Mouse (Mus musculus): ENCODE measurements at regions not wholly inside any gene's neighbourhood (a gene's known extent, or its start where the extent isn't known, plus 50 kb on each side); places are given as distances from the start of the nearest gene placed in this dataset.
A peak's percentile ranks its signal among the peaks of the same experiment; 100 is the strongest.

- Histone ChIP-seq H3K4me1 (no peaks in the 10 kb centered on the region), H3K27me3 (ENCODE audit: poor library complexity, severe bottlenecking) (no peaks in the 10 kb centered on the region), H3K36me3 (replicated peaks) (no peaks in the 10 kb centered on the region), H3K27ac (no peak overlapping the region), H3K4me3 (no peak overlapping the region), H3K9me3 (no peaks in the 10 kb centered on the region)
- WGBS: 86% methylated on average over 4 of the region's 4 CpGs
- no peak for DNase-seq (ENCODE audit: extremely low spot score, low spot score)
These were observed 145.1 kb downstream of the Pcdh10 start for GRCm38 (mm10) chr3:45523281-45523680.

- H3K36me3 ChIP-seq (replicated peaks): no peaks in the 10 kb centered on the region
- no peak overlapping the region for H3K27ac ChIP-seq
- H3K27me3 ChIP-seq (ENCODE audit: poor library complexity, severe bottlenecking): no peaks in the 10 kb centered on the region
- no peaks in the 10 kb centered on the region for H3K9me3 ChIP-seq
- no peak overlapping the region for H3K4me3 ChIP-seq
- 90% methylated on average over 3 of the region's 3 CpGs for WGBS
- no peaks in the 10 kb centered on the region for H3K4me1 ChIP-seq
- no peak for DNase-seq (ENCODE audit: extremely low spot score, low spot score)
These were observed 168.9 kb downstream of the Pcdh10 start for GRCm38 (mm10) chr3:45547091-45547490.

GRCm38 (mm10) chr3:45555736-45556135 lies 177.5 kb downstream of the Pcdh10 start:
- no peak overlapping the region for H3K4me3 ChIP-seq
- H3K27ac ChIP-seq: no peak overlapping the region
- no peaks in the 10 kb centered on the region for H3K9me3 ChIP-seq
- H3K4me1 ChIP-seq: no peaks in the 10 kb centered on the region
- WGBS: 26% methylated on average over 1 of the region's 1 CpGs
- no peaks in the 10 kb centered on the region for H3K27me3 ChIP-seq (ENCODE audit: poor library complexity, severe bottlenecking)
- DNase-seq (ENCODE audit: extremely low spot score, low spot score): peak; percentile 55
- H3K36me3 ChIP-seq (replicated peaks): no peaks in the 10 kb centered on the region

GRCm38 (mm10) chr3:45572995-45573394 lies 194.8 kb downstream of the Pcdh10 start:
- no peak overlapping the region for H3K4me3 ChIP-seq
- H3K9me3 ChIP-seq: no peaks in the 10 kb centered on the region
- H3K27me3 ChIP-seq (ENCODE audit: poor library complexity, severe bottlenecking): no peaks in the 10 kb centered on the region
- DNase-seq (ENCODE audit: extremely low spot score, low spot score): no peak
- H3K4me1 ChIP-seq: no peaks in the 10 kb centered on the region
- H3K27ac ChIP-seq: no peak overlapping the region
- H3K36me3 ChIP-seq (replicated peaks): no peaks in the 10 kb centered on the region
- 94% methylated on average over 1 of the region's 1 CpGs for WGBS

- no peak for DNase-seq (ENCODE audit: extremely low spot score, low spot score)
- no peak overlapping the region for H3K4me3 ChIP-seq
- H3K4me1 ChIP-seq: no peaks in the 10 kb centered on the region
- 94% methylated on average over 1 of the region's 1 CpGs for WGBS
- no peak overlapping the region for H3K27ac ChIP-seq
- H3K9me3 ChIP-seq: no peaks in the 10 kb centered on the region
- no peaks in the 10 kb centered on the region for H3K36me3 ChIP-seq (replicated peaks)
- no peaks in the 10 kb centered on the region for H3K27me3 ChIP-seq (ENCODE audit: poor library complexity, severe bottlenecking)
These were observed 198.8 kb downstream of the Pcdh10 start for GRCm38 (mm10) chr3:45577035-45577434.

- no peaks in the 10 kb centered on the region for H3K9me3 ChIP-seq
- no peaks in the 10 kb centered on the region for H3K27me3 ChIP-seq (ENCODE audit: poor library complexity, severe bottlenecking)
- H3K36me3 ChIP-seq (replicated peaks): no peaks in the 10 kb centered on the region
- no peaks in the 10 kb centered on the region for H3K4me1 ChIP-seq
- DNase-seq (ENCODE audit: extremely low spot score, low spot score): no peak
- WGBS: 53% methylated on average over 1 of the region's 1 CpGs
- no peak overlapping the region for H3K27ac ChIP-seq
- no peak overlapping the region for H3K4me3 ChIP-seq
These were observed 215.4 kb downstream of the Pcdh10 start for GRCm38 (mm10) chr3:45593561-45593960.

GRCm38 (mm10) chr3:45602278-45602677 lies 224.1 kb downstream of the Pcdh10 start:
- DNase-seq (ENCODE audit: extremely low spot score, low spot score): no peak
- Histone ChIP-seq H3K27ac (no peak overlapping the region), H3K36me3 (replicated peaks) (no peaks in the 10 kb centered on the region), H3K27me3 (ENCODE audit: poor library complexity, severe bottlenecking) (no peaks in the 10 kb centered on the region), H3K4me1 (no peaks in the 10 kb centered on the region), H3K9me3 (no peaks in the 10 kb centered on the region), H3K4me3 (no peak overlapping the region)
- 86% methylated on average over 2 of the region's 2 CpGs for WGBS

GRCm38 (mm10) chr3:45603151-45603550 lies 225.0 kb downstream of the Pcdh10 start:
- Histone ChIP-seq H3K4me3 (no peak overlapping the region), H3K9me3 (no peaks in the 10 kb centered on the region), H3K27ac (no peak overlapping the region), H3K4me1 (no peaks in the 10 kb centered on the region), H3K36me3 (replicated peaks) (no peaks in the 10 kb centered on the region), H3K27me3 (ENCODE audit: poor library complexity, severe bottlenecking) (no peaks in the 10 kb centered on the region)
- DNase-seq (ENCODE audit: extremely low spot score, low spot score): no peak
- WGBS: 94% methylated on average over 5 of the region's 5 CpGs

GRCm38 (mm10) chr3:45620729-45621128 lies 242.5 kb downstream of the Pcdh10 start:
- no peaks in the 10 kb centered on the region for H3K27me3 ChIP-seq (ENCODE audit: poor library complexity, severe bottlenecking)
- H3K36me3 ChIP-seq (replicated peaks): no peaks in the 10 kb centered on the region
- no peak overlapping the region for H3K27ac ChIP-seq
- no peaks in the 10 kb centered on the region for H3K9me3 ChIP-seq
- no peak overlapping the region for H3K4me3 ChIP-seq
- DNase-seq (ENCODE audit: extremely low spot score, low spot score): no peak
- H3K4me1 ChIP-seq: no peaks in the 10 kb centered on the region

GRCm38 (mm10) chr3:45645856-45646450 lies 267.8 kb downstream of the Pcdh10 start:
- Histone ChIP-seq H3K36me3 (replicated peaks) (no peaks in the 10 kb centered on the region), H3K9me3 (no peaks in the 10 kb centered on the region), H3K4me3 (no peak overlapping the region), H3K27me3 (ENCODE audit: poor library complexity, severe bottlenecking) (no peaks in the 10 kb centered on the region), H3K4me1 (no peaks in the 10 kb centered on the region), H3K27ac (no peak overlapping the region)
- WGBS: 93% methylated on average over 6 of the region's 6 CpGs
- DNase-seq (ENCODE audit: extremely low spot score, low spot score): no peak

- Histone ChIP-seq H3K27ac (no peak overlapping the region), H3K9me3 (no peaks in the 10 kb centered on the region), H3K27me3 (ENCODE audit: poor library complexity, severe bottlenecking) (no peaks in the 10 kb centered on the region), H3K36me3 (replicated peaks) (no peaks in the 10 kb centered on the region), H3K4me1 (no peaks in the 10 kb centered on the region), H3K4me3 (no peak overlapping the region)
- DNase-seq (ENCODE audit: extremely low spot score, low spot score): no peak
These were observed 271.2 kb downstream of the Pcdh10 start for GRCm38 (mm10) chr3:45649361-45649760.

GRCm38 (mm10) chr3:45657023-45657422 lies 278.8 kb downstream of the Pcdh10 start:
- no peak overlapping the region for H3K27ac ChIP-seq
- peaks cover 6% of the 10 kb centered on the region; the same call in 1 of the 2 replicates for H3K4me1 ChIP-seq
- no peak overlapping the region for H3K4me3 ChIP-seq
- H3K36me3 ChIP-seq (replicated peaks): no peaks in the 10 kb centered on the region
- WGBS: 83% methylated on average over 5 of the region's 5 CpGs
- H3K27me3 ChIP-seq (ENCODE audit: poor library complexity, severe bottlenecking): no peaks in the 10 kb centered on the region
- DNase-seq (ENCODE audit: extremely low spot score, low spot score): no peak
- no peaks in the 10 kb centered on the region for H3K9me3 ChIP-seq

GRCm38 (mm10) chr3:45658093-45658776 lies 280.0 kb downstream of the Pcdh10 start:
- no peak overlapping the region for H3K27ac ChIP-seq
- H3K9me3 ChIP-seq: no peaks in the 10 kb centered on the region
- no peak for DNase-seq (ENCODE audit: extremely low spot score, low spot score)
- no peaks in the 10 kb centered on the region for H3K36me3 ChIP-seq (replicated peaks)
- H3K4me3 ChIP-seq: no peak overlapping the region
- peaks cover 6% of the 10 kb centered on the region; the same call in 1 of the 2 replicates for H3K4me1 ChIP-seq
- 76% methylated on average over 2 of the region's 2 CpGs for WGBS
- no peaks in the 10 kb centered on the region for H3K27me3 ChIP-seq (ENCODE audit: poor library complexity, severe bottlenecking)
